Mouse (Mus musculus): ENCODE results near the gene Fam49a. TPM values are rescaled to one million over a fixed set of nuclear protein-coding genes. Genes with fewer than 3 reads are reported as not detected.

Gene Fam49a
- polyA plus RNA-seq, 1 experiment from 2014 or later: 27.8 TPM

- Histone ChIP-seq H3K9ac (no peak overlapping the region), H3K4me3 (no peak overlapping the region), H3K36me3 (no peaks in the 10 kb centered on the region), H3K27me3 (replicated peaks) (no peaks in the 10 kb centered on the region), H3K4me1 (peaks cover 24% of the 10 kb centered on the region), H3K27ac (replicated peaks) (no peak overlapping the region), H3K9me3 (no peaks in the 10 kb centered on the region), H3K4me2 (no peak overlapping the region)
- WGBS: 33% methylated on average over 5 of the region's 5 CpGs
- no peak for ATAC-seq (ENCODE audit: extremely low read depth, insufficient number of reproducible peaks, low FRiP score, low TSS enrichment)
These were observed 150.7 kb downstream of the Fam49a start for GRCm38 (mm10) chr12:12412674-12413073.

DNA sequence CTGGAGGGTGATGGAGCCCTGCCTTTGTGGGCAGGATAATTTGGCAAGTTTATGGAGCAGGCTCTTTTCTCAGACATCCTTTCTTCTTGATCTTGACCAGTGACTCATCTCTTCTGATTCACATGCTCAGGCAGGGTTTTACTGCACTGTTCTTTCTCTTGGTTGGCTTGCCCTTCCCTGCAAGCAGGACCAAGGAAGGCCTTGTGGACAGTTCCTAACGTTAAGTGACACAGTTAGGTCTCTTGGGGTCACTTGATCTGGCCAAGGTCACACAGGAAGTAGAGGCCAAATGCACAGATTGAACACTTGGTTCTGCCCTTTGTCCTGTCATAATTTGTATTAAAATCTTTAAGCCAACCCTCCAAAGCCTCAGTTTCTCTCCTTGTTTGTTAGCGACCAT is 158.5 kb downstream of the Fam49a start:
- H3K4me1 ChIP-seq: peaks cover 33% of the 10 kb centered on the region
- no peak overlapping the region for H3K27ac ChIP-seq (replicated peaks)
- peak overlapping the region; percentile 89; the same call in 1 of the 2 replicates for H3K9ac ChIP-seq
- ATAC-seq (ENCODE audit: extremely low read depth, insufficient number of reproducible peaks, low FRiP score, low TSS enrichment): no peak
- H3K9me3 ChIP-seq: no peaks in the 10 kb centered on the region
- H3K27me3 ChIP-seq (replicated peaks): no peaks in the 10 kb centered on the region
- H3K4me2 ChIP-seq: peak overlapping the region; percentile 81; the same call in 1 of the 2 replicates
- no peak overlapping the region for H3K4me3 ChIP-seq
- WGBS: 5% methylated on average over 2 of the region's 2 CpGs
- H3K36me3 ChIP-seq: no peaks in the 10 kb centered on the region

GRCm38 (mm10) chr12:12420841-12421579 is 159.1 kb downstream of the Fam49a start:
- peak overlapping the region; percentile 56 for H3K4me3 ChIP-seq
- H3K9ac ChIP-seq: peak overlapping the region; percentile 89
- H3K9me3 ChIP-seq: no peaks in the 10 kb centered on the region
- H3K4me2 ChIP-seq: peak overlapping the region; percentile 81
- H3K36me3 ChIP-seq: no peaks in the 10 kb centered on the region
- WGBS: 14% methylated on average over 25 of the region's 25 CpGs
- no peak overlapping the region for H3K27ac ChIP-seq (replicated peaks)
- peak; percentile 58; the same call in 1 of the 2 replicates for ATAC-seq (ENCODE audit: extremely low read depth, insufficient number of reproducible peaks, low FRiP score, low TSS enrichment)
- H3K27me3 ChIP-seq (replicated peaks): no peaks in the 10 kb centered on the region
- peaks cover 29% of the 10 kb centered on the region for H3K4me1 ChIP-seq

- no peak overlapping the region for H3K27ac ChIP-seq (replicated peaks)
- H3K9ac ChIP-seq: 0 out of 2 replicates have a peak overlapping the region, but pooled peaks have one; percentile 89
- ATAC-seq (ENCODE audit: extremely low read depth, insufficient number of reproducible peaks, low FRiP score, low TSS enrichment): no peak
- H3K9me3 ChIP-seq: no peaks in the 10 kb centered on the region
- H3K4me1 ChIP-seq: peaks cover 24% of the 10 kb centered on the region
- WGBS: 91% methylated on average over 8 of the region's 8 CpGs
- no peaks in the 10 kb centered on the region for H3K36me3 ChIP-seq
- H3K4me2 ChIP-seq: peak overlapping the region; percentile 81
- no peaks in the 10 kb centered on the region for H3K27me3 ChIP-seq (replicated peaks)
- H3K4me3 ChIP-seq: peak overlapping the region; percentile 56
These were observed 159.6 kb downstream of the Fam49a start for GRCm38 (mm10) chr12:12421580-12421878.

DNA sequence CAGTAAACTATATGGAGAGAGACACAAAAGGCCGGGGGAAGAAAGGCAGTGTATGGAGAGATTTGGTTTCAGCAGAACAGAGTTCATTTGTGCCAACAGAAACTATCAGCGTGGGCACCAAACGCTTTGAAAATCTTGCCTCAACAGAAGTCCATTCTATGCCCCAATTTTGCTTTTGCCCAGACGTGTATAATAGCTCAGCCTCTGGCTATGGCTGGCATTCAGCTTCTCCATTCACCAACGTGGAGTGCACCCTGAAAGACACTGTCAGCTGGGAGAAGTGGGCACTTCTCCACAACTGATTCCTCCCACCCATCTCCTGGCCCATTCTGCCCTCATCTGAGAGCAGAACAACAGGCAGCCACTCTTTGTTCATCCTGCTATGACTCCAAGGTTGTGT is 163.2 kb downstream of the Fam49a start:
- H3K27me3 ChIP-seq (replicated peaks): no peaks in the 10 kb centered on the region
- no peak overlapping the region for H3K4me2 ChIP-seq
- ATAC-seq (ENCODE audit: extremely low read depth, insufficient number of reproducible peaks, low FRiP score, low TSS enrichment): no peak
- no peak overlapping the region for H3K4me3 ChIP-seq
- no peak overlapping the region for H3K9ac ChIP-seq
- WGBS: 68% methylated on average over 5 of the region's 5 CpGs
- no peak overlapping the region for H3K27ac ChIP-seq (replicated peaks)
- no peaks in the 10 kb centered on the region for H3K9me3 ChIP-seq
- H3K4me1 ChIP-seq: peaks cover 17% of the 10 kb centered on the region
- no peaks in the 10 kb centered on the region for H3K36me3 ChIP-seq

- H3K36me3 ChIP-seq: no peaks in the 10 kb centered on the region
- H3K4me1 ChIP-seq: no peaks in the 10 kb centered on the region
- WGBS: 68% methylated on average over 1 of the region's 1 CpGs
- no peak overlapping the region for H3K4me3 ChIP-seq
- H3K27me3 ChIP-seq (replicated peaks): no peaks in the 10 kb centered on the region
- ATAC-seq (ENCODE audit: extremely low read depth, insufficient number of reproducible peaks, low FRiP score, low TSS enrichment): no peak
- H3K4me2 ChIP-seq: no peak overlapping the region
- H3K27ac ChIP-seq (replicated peaks): no peak overlapping the region
- H3K9me3 ChIP-seq: no peaks in the 10 kb centered on the region
- H3K9ac ChIP-seq: no peak overlapping the region
These were observed 165.3 kb downstream of the Fam49a start for GRCm38 (mm10) chr12:12427285-12427684.

GRCm38 (mm10) chr12:12428886-12429285 is 166.9 kb downstream of the Fam49a start:
- no peak for ATAC-seq (ENCODE audit: extremely low read depth, insufficient number of reproducible peaks, low FRiP score, low TSS enrichment)
- no peaks in the 10 kb centered on the region for H3K4me1 ChIP-seq
- no peak overlapping the region for H3K4me2 ChIP-seq
- H3K9ac ChIP-seq: no peak overlapping the region
- no peaks in the 10 kb centered on the region for H3K36me3 ChIP-seq
- no peaks in the 10 kb centered on the region for H3K9me3 ChIP-seq
- no peaks in the 10 kb centered on the region for H3K27me3 ChIP-seq (replicated peaks)
- no peak overlapping the region for H3K27ac ChIP-seq (replicated peaks)
- H3K4me3 ChIP-seq: no peak overlapping the region
- 51% methylated on average over 7 of the region's 7 CpGs for WGBS

Measured in heart, embryonic 13.5 days (tissue).